Mouse (Mus musculus) T-helper 2 cell (primary cell): ENCODE results near the gene Lbh.

ENCODE experiments used
- in situ Hi-C: fragments of 300-600 bp; cut with MboI, MseI; formaldehyde crosslinking; loops from one replicate; pipeline ENCODE4 v1.15.1; 2025; ENCODE audit warnings: high pct_unique_total_duplicates

Gene Lbh

DNA sequence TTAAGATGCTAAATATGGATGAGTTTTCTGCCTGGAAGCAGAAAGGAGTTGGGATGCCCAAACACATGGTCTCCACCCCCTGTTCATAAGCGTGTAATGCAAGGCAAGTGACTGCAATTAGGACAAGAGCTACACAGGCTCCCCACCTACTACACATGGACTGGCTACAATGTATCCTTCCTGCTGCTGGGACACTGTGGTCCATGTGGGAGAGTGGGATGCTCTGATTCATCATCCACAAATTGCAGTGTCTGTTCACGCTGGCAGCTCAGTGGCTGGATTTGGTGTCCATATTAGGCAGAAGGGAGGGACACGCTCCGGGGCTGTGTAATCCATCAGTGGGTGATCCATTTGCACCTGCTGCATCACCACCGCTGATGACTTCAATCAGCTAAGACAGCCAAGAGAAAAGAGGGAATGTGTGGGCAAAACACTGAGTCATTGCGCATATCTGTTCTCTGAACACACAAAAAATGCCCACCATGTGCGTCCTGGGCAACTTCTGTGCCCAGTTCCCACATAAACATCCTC, 52.6 kb downstream of the Lbh start:
- in situ Hi-C loops: loop anchor here (10.0 kb wide), 1 partner anchor 56 kb away; the partner anchor contains the start of gene Lbh

DNA sequence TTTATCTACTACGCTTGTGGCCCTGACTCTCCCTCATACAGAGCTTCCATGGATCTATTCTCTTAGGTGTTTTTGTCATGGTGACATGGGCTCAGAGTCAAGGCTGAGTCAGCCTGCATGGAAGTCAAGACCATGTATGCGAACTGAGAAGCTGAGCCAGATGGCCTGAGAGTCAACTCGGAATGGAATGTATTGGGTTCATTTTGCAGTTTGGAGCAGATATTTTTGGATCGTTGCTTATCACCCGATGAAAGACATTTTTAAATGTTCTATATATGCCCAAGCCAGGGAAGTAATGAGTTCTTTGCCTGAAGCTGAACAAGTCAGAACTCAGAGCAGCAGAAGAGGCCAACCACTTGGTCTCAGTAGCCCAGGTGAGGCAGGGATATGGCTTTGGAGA, 54.9 kb downstream of the Lbh start:
- in situ Hi-C loops: loop anchor here (10.0 kb wide), 1 partner anchor 58 kb away; the partner anchor contains the start of gene Lbh

DNA sequence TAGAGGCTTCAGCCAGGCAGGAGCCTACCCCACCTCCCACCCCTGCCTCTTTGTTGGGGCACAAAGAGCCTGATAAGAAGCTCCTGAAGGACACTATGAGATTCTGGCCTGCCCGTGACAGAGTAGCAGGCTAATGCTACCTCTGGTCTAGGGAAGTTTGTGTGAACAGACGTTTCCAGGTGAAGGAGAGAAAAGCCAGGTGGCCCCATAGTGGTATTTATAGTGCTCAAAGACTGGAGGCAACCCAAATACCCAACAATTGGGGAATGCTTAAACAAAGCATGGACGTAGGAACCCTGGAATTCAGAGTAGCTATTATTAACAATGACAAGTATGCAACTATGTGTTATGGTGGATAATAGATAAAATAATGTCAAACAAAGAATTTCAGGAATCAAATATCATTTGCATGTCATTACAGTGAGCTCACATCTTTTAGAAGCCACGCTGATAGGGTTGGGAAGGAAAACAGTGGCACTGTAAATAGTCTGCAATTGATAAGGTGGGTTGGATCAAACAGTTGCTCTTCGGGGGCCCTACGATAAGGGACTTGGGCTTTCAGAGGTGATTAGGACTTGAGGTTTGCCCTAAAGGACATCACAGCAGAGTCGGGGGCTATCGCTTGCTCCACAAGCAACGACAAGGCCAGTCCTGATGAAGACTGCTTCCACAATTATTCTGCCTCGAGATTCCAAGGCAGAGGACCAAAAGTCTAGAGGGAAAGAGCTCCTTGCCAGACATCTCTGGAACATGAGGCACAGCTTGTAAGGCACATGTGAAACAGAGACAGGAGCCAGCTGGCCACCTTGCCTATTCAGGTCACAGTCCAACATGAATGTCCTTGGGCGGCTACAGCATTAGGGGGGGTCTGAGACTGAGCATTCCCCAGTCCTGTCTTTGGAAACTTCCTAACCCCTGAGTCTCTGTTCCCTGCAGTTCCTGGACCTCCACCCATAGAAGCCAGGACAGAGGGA, 58.4 kb downstream of the Lbh start:
- in situ Hi-C loops: loop anchor here (10.0 kb wide), 1 partner anchor 62 kb away; the partner anchor contains the start of gene Lbh

DNA sequence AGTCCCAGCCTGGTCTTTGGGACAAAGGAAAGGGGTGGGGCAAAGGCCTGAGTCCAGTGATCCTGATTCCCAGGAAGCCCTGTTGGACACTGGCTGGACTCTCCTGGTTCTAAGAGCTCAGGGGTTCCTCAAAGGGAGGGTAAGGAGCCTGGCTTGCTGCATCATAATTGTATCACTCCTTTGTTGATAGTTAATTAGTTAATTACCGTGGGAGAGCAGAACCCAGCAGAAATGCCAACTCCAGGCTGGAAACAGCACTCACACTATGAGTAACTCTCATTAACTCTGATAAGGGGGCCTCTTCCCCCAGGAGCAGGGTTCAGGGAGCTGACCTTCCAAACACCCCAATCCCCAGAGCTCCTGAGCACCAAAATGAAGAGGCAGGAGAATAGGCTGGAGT, 59.5 kb downstream of the Lbh start:
- in situ Hi-C loops: loop anchor here (10.0 kb wide), 1 partner anchor 63 kb away; the partner anchor contains the start of gene Lbh

DNA sequence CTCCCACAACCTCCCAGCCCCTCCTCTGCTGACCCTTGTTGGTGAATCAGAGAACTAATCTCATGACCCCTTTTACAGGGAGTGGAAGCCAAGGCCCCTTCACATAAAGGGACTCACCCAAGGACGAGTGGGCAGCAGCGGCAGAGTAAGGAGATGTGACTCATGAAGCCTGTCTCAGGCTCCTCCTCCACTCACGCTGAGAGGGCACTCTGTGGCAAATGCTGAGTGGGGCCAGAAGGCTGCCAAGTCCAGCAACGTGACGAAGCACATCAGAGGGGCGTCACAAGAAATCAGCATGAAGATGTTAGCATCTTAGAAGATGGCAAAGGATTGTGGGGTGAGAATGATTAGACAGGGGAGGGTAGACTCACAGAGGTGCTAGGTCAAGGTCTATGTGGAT, 64.1 kb downstream of the Lbh start:
- in situ Hi-C loops: no loop called here

DNA sequence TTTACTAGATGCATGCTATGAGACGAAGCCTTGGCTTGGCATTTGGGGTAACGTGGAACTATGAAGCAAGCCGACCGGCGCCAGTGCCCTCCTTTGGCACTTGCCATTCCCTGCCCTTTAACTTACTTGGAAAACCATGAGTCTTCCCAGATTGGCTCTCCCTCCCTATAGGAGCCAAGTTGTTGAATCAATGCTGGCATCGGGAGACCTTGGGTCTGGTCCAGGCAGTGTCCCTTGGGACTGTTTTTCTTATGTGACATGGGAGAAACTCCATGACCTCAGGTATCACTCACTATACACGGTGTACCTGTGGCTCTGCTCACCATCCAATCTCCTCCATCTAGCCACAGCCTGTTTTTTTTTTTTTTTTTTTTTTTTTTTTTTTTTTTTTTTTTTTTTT, 65.4 kb downstream of the Lbh start:
- in situ Hi-C loops: no loop called here

DNA sequence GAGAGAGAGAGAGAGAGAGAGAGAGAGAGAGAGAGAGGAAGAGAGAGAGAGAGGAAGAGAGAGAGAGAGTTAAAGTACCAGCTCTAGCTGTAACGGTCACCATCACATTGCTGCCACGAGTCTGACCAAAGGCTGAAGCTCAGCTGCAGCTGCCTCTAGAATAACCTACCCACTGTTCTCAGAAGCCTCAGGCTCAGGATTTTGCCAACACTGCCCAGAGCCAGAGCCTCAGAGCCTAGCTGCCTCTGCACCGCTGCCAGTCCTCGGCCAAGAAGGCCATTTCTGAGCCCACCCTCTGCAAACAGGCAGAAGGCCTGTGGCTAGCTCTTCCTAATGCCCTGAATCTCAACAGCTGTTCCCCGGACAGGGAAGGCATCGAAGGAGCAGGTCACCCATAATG, 70.9 kb downstream of the Lbh start:
- in situ Hi-C loops: no loop called here
